Mouse (Mus musculus) E14TG2a.4 (cell line): ENCODE measurements around the gene Dusp8.

Experiments used
- CTCF ChIP-seq: conservative IDR thresholded peaks from 2 replicates; pipeline ENCODE4 v1.5.1; 2014; ENCODE audit warnings: low read length
- POU5F1 ChIP-seq: IDR thresholded peaks from 2 replicates; pipeline ENCODE4 v1.6.1; 2014; ENCODE audit warnings: low read length, borderline replicate concordance

GRCm38 (mm10) chr7:142084395-142084794, 11.2 kb downstream of the Dusp8 start:
- TF ChIP-seq CTCF: no peak
- TF ChIP-seq POU5F1: no peak
